Mouse (Mus musculus): ENCODE results near the gene Atp2c2. TPM values are rescaled to one million over a fixed set of nuclear protein-coding genes. Genes with fewer than 3 reads are reported as not detected.

Atp2c2 gene
- total RNA-seq, 4 experiments from 2014 or later, result 0.35 to 0.38 (median 0.38) TPM; not detected in 1

DNA sequence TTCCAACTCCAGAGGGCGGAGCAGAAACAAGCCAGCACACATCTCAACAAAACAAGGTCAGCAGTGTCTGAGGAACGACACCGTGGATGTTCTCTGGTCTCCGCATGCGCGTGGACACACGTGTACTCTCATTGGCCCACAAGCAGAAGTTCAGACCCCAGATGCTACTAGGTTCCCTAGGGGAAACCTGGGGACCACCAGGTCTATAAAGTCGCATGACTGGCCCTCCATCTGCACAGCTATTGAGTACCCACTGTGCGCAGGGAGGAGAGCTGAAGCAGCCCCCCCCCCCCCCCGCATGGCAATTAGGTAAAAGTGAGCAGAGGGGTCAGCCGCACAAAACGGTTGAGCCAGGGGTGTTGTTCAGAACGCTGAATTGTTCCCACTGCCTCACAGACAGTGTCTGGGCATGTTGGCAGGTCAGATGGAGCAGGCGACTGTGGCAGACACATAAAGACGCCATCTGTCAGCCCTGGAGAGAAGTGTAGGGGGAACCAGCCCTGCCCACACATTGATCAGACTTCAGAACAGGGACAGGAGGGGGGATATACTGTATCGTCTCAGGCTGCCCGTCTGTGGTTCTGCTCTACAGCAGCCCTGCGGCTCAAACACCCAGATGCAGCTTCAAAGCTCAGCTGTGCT lies 86.1 kb downstream of the Atp2c2 start:
- no peak for DNase-seq

DNA sequence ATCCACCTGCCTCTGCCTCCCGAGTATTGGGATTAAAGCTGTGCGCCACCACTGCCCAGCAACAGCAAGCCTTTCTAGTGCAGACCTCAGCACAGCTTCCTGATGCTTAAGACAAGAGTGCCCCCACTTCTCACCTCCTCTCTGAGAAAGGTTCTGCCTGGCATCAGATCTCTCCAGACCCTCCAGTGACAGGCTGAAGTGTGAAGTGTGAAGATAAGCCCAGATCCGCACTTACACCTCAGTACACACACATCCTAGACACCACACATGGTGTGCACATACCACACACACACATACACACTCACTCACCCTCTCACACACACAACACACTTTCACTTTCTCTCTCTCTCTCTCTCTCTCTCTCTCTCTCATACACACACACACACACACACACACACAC lies 87.1 kb downstream of the Atp2c2 start:
- DNase-seq, result no peak

DNA sequence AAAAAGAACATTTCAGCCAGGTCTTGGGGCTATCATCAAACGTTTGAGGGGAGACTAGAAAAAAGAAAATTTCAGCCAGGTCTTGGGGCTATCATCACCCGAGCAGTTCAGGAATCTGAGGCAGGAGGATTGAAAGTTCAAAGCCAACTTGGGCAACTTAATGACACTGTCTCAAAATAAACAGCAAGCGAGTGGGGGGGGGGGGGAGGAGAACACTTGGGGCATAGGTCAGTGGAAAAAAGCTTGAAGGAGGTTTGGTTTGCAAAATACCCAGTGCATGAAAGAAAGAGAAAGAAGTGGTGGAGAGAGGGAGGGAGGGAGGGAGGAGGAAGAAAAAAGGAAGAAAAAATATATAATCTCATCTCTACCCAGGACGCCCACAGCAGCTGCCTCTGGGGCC lies 87.5 kb downstream of the Atp2c2 start:
- DNase-seq, result no peak

DNA sequence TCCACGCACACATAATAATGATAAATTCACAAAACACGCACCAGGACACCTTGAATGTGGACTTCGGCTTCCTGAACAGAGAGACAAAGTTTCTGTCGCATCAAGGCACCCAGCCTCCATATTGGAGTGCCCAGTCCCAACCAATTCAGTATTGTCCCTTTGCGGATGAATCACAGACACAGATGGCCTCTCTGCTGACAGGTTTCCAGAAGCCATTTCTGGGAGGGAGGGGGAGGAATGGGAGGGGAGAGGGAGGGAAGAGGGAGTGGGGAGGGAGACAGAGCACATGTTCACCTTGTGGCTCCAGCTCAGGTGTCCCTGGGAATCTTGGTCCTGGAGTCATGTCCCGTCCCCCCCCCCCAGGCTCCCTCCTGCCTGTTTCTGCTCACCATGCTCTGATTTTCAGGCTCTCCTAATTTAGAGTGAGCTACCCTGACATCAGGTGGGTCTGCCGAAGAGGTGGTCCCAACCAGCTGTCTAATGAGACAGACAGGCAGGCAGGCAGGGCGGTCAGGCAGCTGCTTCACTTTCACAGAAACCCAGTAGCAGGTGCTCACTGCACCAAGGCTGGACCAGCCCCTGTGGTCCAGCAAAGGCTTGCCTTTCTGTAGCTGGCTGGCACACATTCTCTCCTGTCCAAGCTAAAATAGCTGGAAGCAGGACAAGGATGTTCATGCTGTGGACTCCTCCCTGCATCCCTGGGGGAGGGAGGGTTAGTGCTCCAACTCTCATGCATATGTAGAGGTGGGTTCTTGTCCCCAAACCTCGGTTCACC lies 89.0 kb downstream of the Atp2c2 start:
- DNase-seq, result no peak

DNA sequence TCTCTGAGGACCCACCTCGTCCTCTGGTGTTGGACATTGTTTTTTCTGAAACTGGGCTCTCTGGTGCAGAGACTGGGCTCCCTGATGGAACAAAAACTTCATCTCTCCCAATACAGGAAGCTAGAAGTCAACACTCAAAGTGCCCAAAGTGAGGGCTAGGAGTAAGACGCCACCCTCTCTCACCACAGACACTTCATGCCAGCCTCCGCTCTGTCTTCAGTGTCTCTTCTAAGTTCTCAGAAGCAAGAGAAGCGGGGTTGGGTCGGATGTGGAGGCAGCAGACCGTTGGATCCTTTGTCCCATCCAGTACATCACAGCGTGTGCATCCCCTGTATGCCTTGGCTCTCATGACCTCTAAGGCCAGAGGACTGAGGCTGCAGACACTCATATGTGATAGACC lies 89.8 kb downstream of the Atp2c2 start:
- no peak for DNase-seq

DNA sequence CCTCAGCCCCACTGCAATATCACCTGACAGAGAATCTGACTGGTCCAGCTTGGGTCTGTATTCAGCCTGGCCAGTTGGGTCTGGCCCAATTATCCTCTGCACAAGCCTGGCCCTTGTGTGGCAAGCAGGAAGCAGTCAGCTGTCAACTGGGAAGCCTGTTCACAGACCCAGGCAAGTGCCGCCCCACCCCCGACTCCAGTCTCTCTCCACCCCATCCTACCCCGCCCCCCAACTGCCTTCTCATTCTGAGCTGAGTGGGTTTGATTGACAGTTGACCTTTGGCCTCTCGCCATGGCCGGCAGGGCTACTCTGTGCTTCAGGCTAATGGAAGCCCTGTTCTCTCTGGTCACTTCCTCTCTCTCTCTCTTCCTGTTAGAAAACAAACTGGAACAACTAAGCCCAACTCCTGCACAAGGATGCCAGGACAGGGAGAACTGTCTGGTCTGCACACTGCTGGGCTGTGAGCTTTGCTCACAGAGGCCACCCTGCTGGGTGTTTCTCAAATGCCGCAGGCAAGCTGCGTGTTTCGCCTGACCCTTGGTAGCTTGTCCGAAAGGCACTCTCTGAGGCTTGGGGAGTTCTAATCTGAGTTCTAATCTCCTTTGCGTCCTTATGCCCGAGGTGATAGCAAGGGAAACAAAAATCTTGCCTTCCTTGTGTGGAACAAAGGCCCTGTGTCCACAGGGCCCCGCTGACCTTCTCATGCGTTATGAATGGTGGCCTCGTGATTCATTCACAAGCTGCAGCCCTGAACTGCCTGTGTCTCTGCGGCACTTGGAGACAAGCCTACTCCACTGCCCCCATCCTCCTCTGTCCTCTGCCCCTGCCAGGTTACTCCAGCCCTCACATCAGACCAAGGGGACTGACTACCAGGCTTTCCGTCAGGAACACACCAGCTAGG lies 92.2 kb downstream of the Atp2c2 start:
- DNase-seq, result peak; percentile 79

DNA sequence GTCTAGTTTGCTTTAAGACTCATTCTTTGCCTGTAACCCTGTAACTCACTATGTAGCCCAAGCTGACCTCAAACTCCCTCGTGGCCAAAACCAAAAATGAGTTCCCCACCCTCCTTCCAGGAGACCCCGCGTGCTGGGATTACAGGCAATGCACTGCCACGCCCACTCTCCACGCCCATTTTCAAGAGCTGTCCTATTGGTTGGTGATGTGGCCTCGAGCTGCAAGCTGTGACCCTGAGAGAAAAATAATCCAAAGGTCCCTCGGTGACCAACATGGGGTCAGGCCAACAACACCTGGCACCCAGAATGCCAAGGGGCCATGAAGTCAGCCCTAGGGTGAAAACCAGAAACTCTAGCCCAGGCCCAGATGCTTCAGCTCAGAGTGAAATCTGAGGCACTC lies 94.9 kb downstream of the Atp2c2 start:
- no peak for DNase-seq

DNA sequence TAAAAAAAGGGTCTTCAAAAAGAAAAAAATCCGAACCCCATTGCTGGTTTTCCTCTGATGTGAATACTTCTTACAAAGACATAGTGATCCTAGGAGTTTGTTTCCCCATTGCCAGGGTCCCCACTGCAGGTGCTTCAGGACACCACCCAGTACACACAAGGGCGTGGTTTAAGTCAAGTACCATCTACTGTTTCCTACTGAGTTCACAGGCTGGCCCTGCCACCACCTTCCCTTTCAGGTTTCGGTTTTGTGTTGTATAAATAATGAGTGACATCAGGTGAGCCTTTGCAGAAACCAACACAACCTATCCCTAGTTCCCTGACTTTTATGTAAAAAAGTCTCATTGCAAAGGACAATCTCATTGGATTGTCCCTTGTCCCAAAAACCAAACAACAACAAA lies 95.8 kb downstream of the Atp2c2 start:
- DNase-seq, result no peak

DNA sequence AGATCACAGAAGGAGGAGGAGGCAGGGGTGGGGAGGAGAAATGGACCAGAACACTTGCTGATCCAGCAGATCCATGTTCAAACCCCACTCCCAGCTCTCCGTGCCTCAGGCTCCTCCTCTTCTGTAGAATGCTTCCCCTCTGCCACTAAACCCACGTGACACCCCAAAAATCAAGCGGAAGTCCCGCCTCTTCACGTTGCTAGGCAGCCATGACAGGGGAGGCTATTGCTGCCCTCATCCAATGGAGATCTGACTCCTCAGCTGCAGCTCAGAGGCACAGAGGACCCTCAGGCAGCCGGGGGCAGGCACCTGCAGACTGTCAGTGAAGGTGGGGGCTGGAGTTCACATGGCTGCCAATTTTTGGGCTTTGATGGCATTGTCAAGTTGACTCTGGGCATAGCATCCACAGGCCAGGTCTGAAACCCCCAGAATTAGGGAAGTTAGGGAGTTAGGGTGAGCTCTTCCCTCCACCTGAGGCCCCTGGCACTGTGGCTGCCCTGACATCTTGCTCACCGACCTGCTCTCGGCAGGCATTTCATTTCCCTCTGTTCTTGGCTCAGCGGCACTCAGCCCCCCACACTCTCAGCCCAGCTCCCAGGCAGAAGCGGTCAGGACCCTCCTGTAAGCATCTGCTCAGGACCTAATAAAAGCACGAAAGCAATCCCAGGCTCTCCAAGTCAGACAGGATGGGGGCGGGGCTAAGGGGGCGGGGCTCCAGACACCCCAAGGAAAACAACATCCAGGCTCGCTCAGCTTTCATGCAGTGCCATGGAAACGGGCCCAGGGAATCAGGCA lies 98.6 kb downstream of the Atp2c2 start:
- no peak for DNase-seq

DNA sequence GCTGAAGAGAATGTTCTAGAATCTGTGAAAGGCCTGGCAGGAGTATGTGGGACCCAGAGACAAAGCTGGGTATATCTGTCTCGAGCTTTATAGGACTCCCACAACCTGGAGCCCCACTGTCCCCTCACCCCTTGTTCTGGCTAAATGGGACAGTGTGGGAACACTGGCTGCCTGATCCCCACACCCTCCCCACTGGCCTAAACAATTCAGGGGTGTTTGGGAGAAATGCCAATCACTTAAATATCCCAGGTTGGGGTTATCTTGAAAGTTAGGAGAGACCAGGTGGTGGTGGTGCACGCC lies 99.1 kb downstream of the Atp2c2 start:
- DNase-seq, result no peak

DNA sequence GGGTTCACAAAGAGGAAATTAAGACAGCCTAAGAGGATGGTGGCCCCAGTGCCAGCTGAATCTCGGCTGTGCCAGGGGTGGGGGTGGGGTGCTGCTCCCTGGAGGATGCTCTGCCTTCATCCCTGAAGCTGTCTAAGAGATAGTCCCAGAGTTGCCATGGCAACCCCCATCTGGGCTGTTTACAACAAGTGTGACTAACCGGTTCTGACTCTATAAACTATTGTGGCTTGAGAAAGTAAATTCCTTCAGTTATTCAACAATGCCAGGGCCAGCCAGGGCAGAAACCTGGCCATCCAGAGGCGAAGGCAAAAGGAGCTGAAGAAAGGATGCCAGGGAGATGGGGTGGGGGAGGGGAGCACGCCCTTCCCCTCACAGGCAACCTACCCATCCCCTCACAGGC lies 101.4 kb downstream of the Atp2c2 start:
- no peak for DNase-seq

DNA sequence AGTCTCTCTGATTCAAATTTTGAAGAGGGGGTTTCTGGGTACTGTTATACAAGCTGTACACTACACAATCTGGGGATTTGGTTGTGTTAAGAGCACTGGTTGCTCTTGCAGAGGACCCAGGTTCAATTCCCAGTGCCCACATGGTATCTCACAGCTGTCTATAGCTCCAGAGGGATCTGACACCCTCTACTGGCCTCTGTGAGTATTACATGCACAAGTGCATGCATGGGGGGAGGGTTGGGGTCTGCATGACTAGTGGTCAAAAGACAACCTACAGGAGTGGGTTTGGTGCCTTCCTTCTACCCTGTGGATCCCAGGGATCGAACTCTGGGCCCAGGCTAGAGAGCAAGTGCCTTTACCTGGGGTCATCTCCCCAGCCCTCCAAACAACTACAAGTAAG lies 102.8 kb downstream of the Atp2c2 start:
- no peak for DNase-seq

DNA sequence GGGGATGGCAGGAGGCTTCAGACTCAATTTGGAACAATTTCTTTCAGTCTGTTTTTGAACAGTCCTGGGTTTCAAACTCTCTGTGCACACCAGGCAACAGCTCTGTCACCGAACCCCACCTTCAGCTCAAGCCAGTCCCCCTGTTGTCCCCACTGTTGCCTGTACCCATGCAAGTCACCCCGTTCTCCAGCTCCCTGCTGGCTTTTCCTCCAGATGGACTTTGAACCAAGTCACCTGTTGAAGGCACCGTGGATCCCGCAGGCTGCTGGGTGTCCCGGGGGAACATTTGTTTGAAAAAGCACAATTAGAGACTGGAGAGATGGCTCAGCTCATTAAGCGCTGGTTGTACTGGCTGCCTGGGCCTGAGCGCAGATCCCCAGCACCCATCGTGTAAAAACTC lies 105.5 kb downstream of the Atp2c2 start:
- no peak for DNase-seq

DNA sequence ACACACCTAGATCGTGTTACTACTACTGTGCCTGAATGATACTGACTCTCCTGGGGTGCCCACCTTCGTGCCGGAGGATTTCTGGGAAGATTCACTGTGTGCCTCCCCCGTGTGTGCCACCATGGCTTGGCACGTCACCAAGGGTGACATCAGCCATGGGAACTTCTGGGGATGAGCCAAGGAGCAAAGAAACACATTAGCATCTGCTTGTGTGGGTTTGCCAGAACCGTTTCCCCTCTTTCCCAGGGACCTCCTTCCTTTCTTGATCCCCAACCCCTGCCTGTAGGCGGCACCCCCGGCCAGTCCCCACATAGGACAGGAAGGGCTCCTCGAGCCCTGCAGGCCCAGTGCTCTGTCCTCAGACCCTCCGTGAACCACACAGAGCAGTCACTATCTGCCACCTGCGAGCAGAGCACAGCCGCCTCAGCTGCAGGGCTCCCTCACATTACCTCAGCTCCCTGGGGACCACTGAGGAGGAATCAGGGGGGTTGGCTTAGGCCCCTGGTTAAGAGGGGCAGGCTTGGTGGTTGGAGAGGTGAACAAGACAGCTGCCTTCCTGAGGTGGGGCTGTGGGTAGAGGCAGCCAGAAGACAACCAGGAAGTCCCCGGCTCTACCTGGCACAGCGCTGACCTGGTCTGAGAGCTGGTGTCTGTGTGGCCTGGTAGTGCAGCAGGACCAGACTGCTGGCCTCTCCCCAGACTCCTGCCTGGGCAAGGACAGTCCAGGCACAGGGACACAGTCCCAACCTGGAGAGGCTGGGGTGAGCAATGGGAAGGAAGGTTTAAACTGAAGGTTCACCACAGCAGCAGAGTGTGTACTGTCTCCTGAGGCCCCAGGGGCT lies 106.8 kb downstream of the Atp2c2 start:
- DNase-seq, result peak; percentile 53

Other genes starting within 250 kb of the Atp2c2 start
- gene Slc38a8, start 198.3 kb upstream of the Atp2c2 start, total RNA-seq (2022), result under 1 TPM in 2 of 4 experiments, not detected in 2; 0.13 to 0.17 TPM
- 100 to 1,000 TPM; 107 to 141 (median 126) TPM for gene Mbtps1, start 141.3 kb upstream of the Atp2c2 start, total RNA-seq (2022)
- 10 to 100 TPM; 35.6 to 81.1 (median 56.8) TPM for gene Hsdl1, start 124.8 kb upstream of the Atp2c2 start, total RNA-seq (2022)
- not detected for gene Dnaaf1, start 124.8 kb upstream of the Atp2c2 start, total RNA-seq (2022)
- gene Taf1c, start 94.8 kb upstream of the Atp2c2 start, total RNA-seq (2022), result 10 to 100 TPM; 13.1 to 16.3 (median 15.3) TPM
- gene Adad2, start 87.3 kb upstream of the Atp2c2 start, total RNA-seq (2022), result not detected
- 1 to 10 TPM in 2 of 4 experiments, under 1 TPM in 2; 0.58 to 1.5 (median 1.2) TPM for gene Kcng4, start 64.3 kb upstream of the Atp2c2 start, total RNA-seq (2022)
- 10 to 100 TPM in 3 of 4 experiments, 1 to 10 TPM in 1; 9.0 to 14.0 (median 12.8) TPM for gene Wfdc1, start 33.6 kb upstream of the Atp2c2 start, total RNA-seq (2022)
- 10 to 100 TPM; 16.1 to 18.1 (median 17.1) TPM for gene Tldc1, start 78.4 kb downstream of the Atp2c2 start, total RNA-seq (2022)
- 10 to 100 TPM; 38.1 to 64.0 (median 54.4) TPM for gene Cotl1, start 140.5 kb downstream of the Atp2c2 start, total RNA-seq (2022)
- gene Klhl36, start 162.3 kb downstream of the Atp2c2 start, total RNA-seq (2022), result 10 to 100 TPM in 3 of 4 experiments, 1 to 10 TPM in 1; 8.4 to 13.8 (median 11.8) TPM
- gene Usp10, start 210.4 kb downstream of the Atp2c2 start, total RNA-seq (2022), result 100 to 1,000 TPM in 3 of 4 experiments, 10 to 100 TPM in 1; 88.6 to 130 (median 113) TPM
- 10 to 100 TPM in 1 of 4 experiments, 1 to 10 TPM in 3; 1.7 to 16.9 (median 5.8) TPM for gene Gm20388, start 210.8 kb downstream of the Atp2c2 start, total RNA-seq (2022)